Mouse (Mus musculus): ENCODE data around the gene Klhl26.

The Klhl26 gene

DNA sequence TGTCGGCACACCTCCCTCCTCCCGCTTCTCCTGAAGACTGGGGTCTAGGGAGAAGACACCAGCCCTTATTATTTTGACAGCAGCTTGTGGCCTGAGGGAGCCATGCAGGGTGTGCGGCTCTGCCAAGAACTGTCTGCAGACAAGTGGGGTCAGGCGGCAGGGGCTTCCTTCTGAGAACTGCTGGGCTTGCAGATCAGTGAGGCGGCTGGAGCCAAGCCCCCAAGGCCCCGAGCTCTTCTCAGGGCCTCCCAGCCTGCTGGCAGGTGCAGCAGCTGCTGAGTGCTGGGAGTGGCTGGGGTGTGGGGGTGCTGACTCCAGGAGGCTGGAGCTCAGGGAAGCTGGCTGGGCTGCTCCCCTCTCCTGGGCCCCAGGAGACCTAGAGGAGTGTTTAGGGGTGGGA, 68.5 kb downstream of the Klhl26 start:
- no peak for DNase-seq

DNA sequence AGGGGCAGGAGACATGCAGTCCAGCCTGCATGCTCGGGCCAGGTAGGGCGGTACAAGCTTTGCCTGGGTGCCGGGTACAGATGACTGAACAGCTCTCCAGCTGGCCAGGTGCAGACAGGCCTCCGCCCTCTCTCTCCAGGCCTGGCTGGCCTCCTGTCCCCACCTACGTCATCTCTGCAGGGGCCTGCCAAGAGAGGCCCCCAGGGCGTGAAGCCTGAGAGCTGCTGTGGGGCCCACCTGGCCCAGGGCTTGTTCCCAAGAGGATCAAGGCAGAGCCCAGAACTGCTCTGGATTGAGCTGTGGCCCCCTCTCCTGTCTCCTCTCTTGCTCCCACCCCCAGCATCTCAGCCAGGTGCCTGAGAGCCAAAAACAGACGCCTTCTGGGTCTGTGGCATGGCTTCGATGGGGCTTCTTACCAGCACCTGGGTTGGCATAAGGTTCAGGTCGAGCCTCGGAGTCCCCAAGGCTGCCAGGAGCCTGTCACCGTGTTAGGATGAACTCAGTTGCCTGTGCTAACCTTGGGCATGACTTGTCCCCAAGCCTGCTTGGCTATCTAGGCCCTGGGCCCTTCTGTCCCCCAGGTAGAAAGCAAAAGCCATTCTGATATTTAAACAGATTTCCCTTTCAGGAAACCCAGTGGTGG, 70.2 kb downstream of the Klhl26 start:
- no peak for DNase-seq

DNA sequence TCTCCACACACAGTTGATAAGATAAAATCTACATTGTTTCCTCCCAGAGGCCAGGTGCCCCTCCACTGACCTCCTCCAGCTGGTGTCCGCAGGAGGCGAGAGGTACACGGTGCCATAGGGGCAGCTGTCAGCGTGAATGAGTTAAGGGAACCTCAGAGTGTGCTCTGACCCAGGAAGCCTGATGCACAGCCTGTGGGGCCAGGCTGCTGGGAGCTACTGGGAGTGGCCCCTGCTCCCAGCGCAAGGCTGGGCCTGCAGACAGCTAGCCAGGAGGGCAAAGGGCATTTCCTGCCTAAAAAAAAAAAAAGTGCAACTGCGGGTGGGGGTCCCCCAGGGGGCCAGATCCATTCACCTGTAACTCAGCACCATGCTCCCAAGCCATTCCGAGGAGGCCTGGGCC, 71.6 kb downstream of the Klhl26 start:
- no peak for DNase-seq

- DNase-seq = no peak
Measured at GRCm38 (mm10) chr8:70404212-70404611, 72.6 kb downstream of the Klhl26 start.

All from thymus, adult 18-20 months (tissue).